Mouse (Mus musculus) cerebellum, postnatal 4 days (tissue): ENCODE results near the gene Znhit2.

Source experiments
- DNase-seq, 2 experiments: peaks; one replicate each; pipeline ENCODE4 v3.0.0; 2022; ENCODE audit warnings: low spot score in 2 of 2, mixed read lengths in 1 of 2

Gene Znhit2

DNA sequence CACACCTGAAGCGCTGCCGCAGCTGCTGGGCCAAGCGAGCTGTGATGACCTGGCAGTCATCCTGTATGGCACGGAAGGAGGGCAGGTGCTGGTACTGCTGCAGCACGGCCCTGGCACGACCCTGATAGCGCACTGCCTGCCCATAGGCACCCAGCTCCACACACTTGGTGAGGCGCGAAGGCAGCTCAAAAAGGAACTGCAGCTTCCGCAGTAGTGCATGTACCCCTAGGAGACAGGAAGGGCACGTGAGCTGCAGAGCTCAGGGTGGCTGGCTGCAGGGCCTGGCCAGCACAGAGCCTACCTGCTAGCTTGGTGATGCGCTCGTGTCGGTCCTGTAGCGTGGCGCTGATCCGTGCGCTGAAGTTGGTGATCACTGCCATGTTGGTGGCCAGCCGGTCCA is 10.3 kb downstream of the Znhit2 start:
- DNase-seq: no peak

DNA sequence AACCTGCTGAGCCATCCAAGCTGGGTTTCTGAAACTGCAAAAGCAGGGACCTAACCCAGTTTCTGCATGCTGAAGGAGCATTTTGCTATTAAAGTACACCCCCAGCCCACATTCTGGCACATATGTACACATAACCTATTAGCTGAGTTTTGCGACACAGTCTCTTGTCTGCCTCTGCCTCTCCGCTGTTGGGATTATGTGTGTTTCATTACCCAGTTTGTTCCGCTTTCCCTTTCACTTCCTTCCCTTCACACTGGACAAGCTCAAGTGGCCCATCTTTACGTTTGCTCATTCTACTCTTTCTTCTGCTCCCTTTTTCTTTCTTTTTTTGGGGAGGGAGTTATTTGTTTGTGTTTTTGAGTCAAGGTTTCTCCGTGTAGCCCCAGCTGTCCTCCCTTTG is 12.9 kb downstream of the Znhit2 start:
- no peak for DNase-seq

GRCm38 (mm10) chr19:6076564-6077393 is 15.8 kb downstream of the Znhit2 start, which contains the start of gene Vps51:
Gene Vps51 (minus strand): TSS chr19:6077231.
- peak; percentile 63 to 83 for DNase-seq

DNA sequence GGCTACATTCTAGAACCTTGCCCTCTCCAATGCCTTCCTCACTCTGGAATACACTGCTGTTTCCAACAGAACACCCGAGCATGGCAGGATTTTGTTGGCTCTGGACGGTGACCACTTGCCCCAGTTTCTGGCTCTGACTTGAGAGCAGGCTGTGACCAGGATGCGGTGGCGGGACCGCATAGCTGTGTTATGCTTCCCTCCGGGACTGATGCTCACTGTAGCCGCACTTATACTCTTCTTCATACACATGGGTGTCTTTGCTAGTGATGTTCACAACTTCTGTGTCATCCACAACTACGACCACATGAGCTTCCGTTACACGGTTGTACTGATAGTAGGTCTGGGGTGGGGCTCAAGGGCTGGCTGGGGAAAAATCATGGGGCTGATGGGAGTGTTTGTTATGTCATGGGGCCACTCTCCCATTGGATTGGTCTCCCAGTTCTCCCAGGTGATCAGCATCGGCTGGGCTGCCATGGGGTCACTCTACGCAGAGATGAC is 19.0 kb downstream of the Znhit2 start, which contains the start of gene Tmem262:
Gene Tmem262, plus strand, starts transcription at position 51 of the 498 bp plus-strand sequence.
- DNase-seq: no peak

- no peak for DNase-seq
Observed at GRCm38 (mm10) chr19:6082156-6082555, 21.2 kb downstream of the Znhit2 start, which contains the start of gene Gm28374. Gene Gm28374 (minus strand): TSS chr19:6082256.

- peak; percentile 96 to 98 for DNase-seq
Observed at GRCm38 (mm10) chr19:6084478-6085248, 23.7 kb downstream of the Znhit2 start, which contains the start of the genes Zfpl1 and Cdca5. Gene Zfpl1 (minus strand): TSS chr19:6084956. Gene Cdca5 (plus strand): TSS chr19:6084983.

- peak in 1 of 2 experiments; percentile 56 for DNase-seq
Observed at GRCm38 (mm10) chr19:6085417-6085879, 24.5 kb downstream of the Znhit2 start.

DNA sequence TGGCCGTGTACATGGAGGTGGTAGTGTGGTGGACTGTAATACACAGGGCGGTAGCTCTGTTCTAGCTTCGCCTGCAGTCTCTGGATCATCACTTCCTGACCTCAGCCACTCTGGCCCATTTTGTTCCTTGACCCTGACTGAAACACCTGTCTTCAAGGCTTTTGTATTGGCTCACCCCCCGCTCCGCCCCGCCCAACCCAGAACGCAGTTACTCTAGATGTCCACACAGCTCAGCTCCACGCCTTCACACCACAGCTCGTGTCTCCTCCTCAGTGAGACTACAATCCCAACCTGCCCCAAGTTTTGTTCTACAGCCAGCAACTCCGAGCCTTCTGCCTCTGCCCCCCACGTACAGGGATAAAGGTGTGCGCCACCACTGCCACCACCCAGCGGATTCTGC is 27.8 kb downstream of the Znhit2 start:
- DNase-seq: no peak

DNA sequence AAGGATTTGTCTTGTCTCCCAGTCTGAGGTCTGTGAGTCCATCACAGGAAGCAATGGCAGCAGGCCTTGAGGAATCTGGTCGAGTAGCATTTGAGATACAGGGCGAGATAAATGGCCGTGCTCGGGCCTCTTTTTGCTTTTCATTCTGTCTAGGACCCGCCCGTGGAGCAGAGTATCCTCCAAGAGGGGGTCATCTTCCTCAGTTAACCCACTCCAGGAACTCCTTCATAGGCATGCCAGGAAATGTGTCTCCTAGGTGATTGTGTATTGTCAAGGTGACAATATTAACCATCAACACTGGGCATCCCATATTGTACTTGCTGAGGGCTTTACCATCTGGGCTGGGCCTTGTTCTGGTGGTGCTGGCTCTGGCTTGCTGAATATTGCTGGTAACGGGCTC is 33.1 kb downstream of the Znhit2 start, which contains the start of gene AC131692.1:
Gene AC131692.1, plus strand, starts transcription at position 301 of the 400 bp plus-strand sequence.
- no peak for DNase-seq

- no peak for DNase-seq
Observed at GRCm38 (mm10) chr19:6097847-6098246, 36.9 kb downstream of the Znhit2 start.

- no peak for DNase-seq
Observed at GRCm38 (mm10) chr19:6101186-6101585, 40.2 kb downstream of the Znhit2 start.

- DNase-seq: no peak
Observed at GRCm38 (mm10) chr19:6102169-6102853, 41.3 kb downstream of the Znhit2 start.

DNA sequence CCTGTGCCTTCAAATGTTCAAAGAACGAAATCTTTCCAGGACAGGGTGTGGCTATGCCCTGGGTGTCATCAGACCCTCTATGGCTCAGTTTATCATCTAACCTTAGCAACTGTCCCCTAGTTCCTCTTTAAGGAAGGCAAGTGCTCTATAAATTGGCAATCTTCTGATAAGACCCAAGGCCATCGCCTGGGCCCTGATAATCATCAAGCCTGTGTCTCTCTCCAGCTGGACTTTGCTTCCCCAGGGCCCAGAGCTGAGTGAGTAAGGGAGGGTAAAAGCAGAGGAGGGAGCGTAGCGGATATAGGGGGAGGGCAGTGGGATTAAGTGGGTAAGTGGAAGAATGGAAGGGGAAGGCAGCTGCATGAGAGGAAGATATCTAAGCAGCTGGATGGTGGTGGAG is 43.5 kb downstream of the Znhit2 start:
- no peak for DNase-seq

DNA sequence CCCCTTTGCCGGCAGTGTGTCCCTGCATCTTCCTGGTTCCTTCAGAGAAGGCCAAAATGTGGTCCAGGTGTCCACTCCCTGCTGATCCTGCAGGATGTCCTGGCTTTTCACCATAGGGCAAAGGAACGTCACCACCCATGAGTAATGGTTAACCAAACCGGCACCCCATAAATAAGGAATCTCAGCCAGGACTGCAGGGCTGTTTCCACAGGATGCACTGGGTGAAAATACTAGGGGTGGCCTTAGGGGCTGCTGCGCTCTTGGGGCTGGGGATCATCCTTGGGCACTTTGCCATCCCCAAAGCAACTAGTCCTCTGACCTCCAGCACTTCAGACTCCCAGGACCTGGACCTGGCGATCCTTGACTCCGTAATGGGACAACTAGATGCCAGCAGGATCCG is 44.6 kb downstream of the Znhit2 start, which contains the start of gene Naaladl1:
Gene Naaladl1, plus strand, starts transcription at position 197 of the 400 bp plus-strand sequence.
- DNase-seq: no peak
